Mouse (Mus musculus): ENCODE results near the gene Hist1h2bb. TPM values are rescaled to one million over a fixed set of nuclear protein-coding genes. Genes with fewer than 3 reads are reported as not detected.

Gene Hist1h2bb
- polyA plus RNA-seq, 1 experiment: 11.5 TPM

GRCm38 (mm10) chr13:23740256-23740840, 6.2 kb upstream of the Hist1h2bb start:
- Histone ChIP-seq H3K27me3 (ENCODE audit: control insufficient read depth, insufficient read depth, low read length, poor library complexity, severe bottlenecking) (no peaks in the 10 kb centered on the region), H3K9ac (ENCODE audit: low read depth, poor library complexity, severe bottlenecking) (peak overlapping the region; percentile 83), H3K9me3 (replicated peaks; ENCODE audit: control insufficient read depth, insufficient read depth, low read length, poor library complexity, severe bottlenecking) (no peaks in the 10 kb centered on the region), H3K4me3 (ENCODE audit: low read depth, low read length) (peak overlapping the region; percentile 74), H3K4me1 (ENCODE audit: control insufficient read depth, insufficient read depth, low read length) (no peaks in the 10 kb centered on the region), H3K36me3 (ENCODE audit: control insufficient read depth, insufficient read depth, low read length, poor library complexity, severe bottlenecking) (no peaks in the 10 kb centered on the region), H3K27ac (ENCODE audit: insufficient read depth, low read length) (peak overlapping the region; percentile 90)
- TF ChIP-seq POLR2A (IDR thresholded peaks at IDR 0.05; ENCODE audit: insufficient read depth, low read length) (no peak), CTCF (IDR thresholded peaks at IDR 0.05; ENCODE audit: low read depth, low read length) (no peak), EP300 (IDR thresholded peaks at IDR 0.05; ENCODE audit: insufficient read depth, low read depth, low read length) (no peak)

- H3K9ac ChIP-seq (ENCODE audit: low read depth, poor library complexity, severe bottlenecking): peak overlapping the region; percentile 83
- TF ChIP-seq POLR2A (IDR thresholded peaks at IDR 0.05; ENCODE audit: insufficient read depth, low read length) (no peak), CTCF (IDR thresholded peaks at IDR 0.05; ENCODE audit: low read depth, low read length) (no peak), EP300 (IDR thresholded peaks at IDR 0.05; ENCODE audit: insufficient read depth, low read depth, low read length) (no peak)
Measured at GRCm38 (mm10) chr13:23740910-23741309, 5.6 kb upstream of the Hist1h2bb start.

DNA sequence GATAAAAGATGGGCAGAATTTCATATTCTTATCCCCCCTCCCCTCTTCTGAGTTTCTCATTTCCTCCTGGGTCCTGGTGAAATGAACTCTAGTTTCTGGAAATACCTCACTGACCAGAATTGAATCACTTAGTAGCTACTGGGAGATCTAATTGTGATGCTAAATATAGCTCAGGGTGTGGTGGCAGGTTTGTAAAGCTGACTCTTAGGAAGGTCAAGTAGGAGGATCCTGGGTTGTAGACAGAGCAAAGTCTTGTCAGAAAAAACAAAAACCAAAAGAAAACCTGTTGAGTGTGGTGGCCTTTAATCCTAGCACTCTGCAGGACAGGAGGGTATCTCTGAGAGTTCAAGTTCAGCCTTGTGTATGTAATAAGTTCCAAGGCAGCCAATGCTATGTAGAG, 4.5 kb upstream of the Hist1h2bb start:
- Histone ChIP-seq H3K4me1 (ENCODE audit: control insufficient read depth, insufficient read depth, low read length) (no peaks in the 10 kb centered on the region), H3K27ac (ENCODE audit: insufficient read depth, low read length) (peak overlapping the region; percentile 97), H3K27me3 (ENCODE audit: control insufficient read depth, insufficient read depth, low read length, poor library complexity, severe bottlenecking) (no peaks in the 10 kb centered on the region), H3K4me3 (ENCODE audit: low read depth, low read length) (no peak overlapping the region), H3K36me3 (ENCODE audit: control insufficient read depth, insufficient read depth, low read length, poor library complexity, severe bottlenecking) (no peaks in the 10 kb centered on the region), H3K9me3 (replicated peaks; ENCODE audit: control insufficient read depth, insufficient read depth, low read length, poor library complexity, severe bottlenecking) (no peaks in the 10 kb centered on the region), H3K9ac (ENCODE audit: low read depth, poor library complexity, severe bottlenecking) (no peak overlapping the region)
- TF ChIP-seq POLR2A (IDR thresholded peaks at IDR 0.05; ENCODE audit: insufficient read depth, low read length) (no peak), EP300 (IDR thresholded peaks at IDR 0.05; ENCODE audit: insufficient read depth, low read depth, low read length) (no peak), CTCF (IDR thresholded peaks at IDR 0.05; ENCODE audit: low read depth, low read length) (no peak)

More at GRCm38 (mm10) chr13:23740910-23741309, 5.6 kb upstream of the Hist1h2bb start:
- Histone ChIP-seq H3K36me3 (ENCODE audit: control insufficient read depth, insufficient read depth, low read length, poor library complexity, severe bottlenecking) (no peaks in the 10 kb centered on the region), H3K4me1 (ENCODE audit: control insufficient read depth, insufficient read depth, low read length) (no peaks in the 10 kb centered on the region), H3K4me3 (ENCODE audit: low read depth, low read length) (no peak overlapping the region), H3K9me3 (replicated peaks; ENCODE audit: control insufficient read depth, insufficient read depth, low read length, poor library complexity, severe bottlenecking) (no peaks in the 10 kb centered on the region), H3K27me3 (ENCODE audit: control insufficient read depth, insufficient read depth, low read length, poor library complexity, severe bottlenecking) (no peaks in the 10 kb centered on the region), H3K27ac (ENCODE audit: insufficient read depth, low read length) (peak overlapping the region; percentile 91)

GRCm38 (mm10) chr13:23743215-23743614, 3.3 kb upstream of the Hist1h2bb start:
- Histone ChIP-seq H3K36me3 (ENCODE audit: control insufficient read depth, insufficient read depth, low read length, poor library complexity, severe bottlenecking) (no peaks in the 10 kb centered on the region), H3K4me3 (ENCODE audit: low read depth, low read length) (no peak overlapping the region), H3K4me1 (ENCODE audit: control insufficient read depth, insufficient read depth, low read length) (no peaks in the 10 kb centered on the region), H3K9ac (ENCODE audit: low read depth, poor library complexity, severe bottlenecking) (0 out of 2 replicates have a peak overlapping the region, but pooled peaks have one; percentile 36), H3K9me3 (replicated peaks; ENCODE audit: control insufficient read depth, insufficient read depth, low read length, poor library complexity, severe bottlenecking) (no peaks in the 10 kb centered on the region), H3K27me3 (ENCODE audit: control insufficient read depth, insufficient read depth, low read length, poor library complexity, severe bottlenecking) (no peaks in the 10 kb centered on the region), H3K27ac (ENCODE audit: insufficient read depth, low read length) (peak overlapping the region; percentile 80)
- TF ChIP-seq CTCF (IDR thresholded peaks at IDR 0.05; ENCODE audit: low read depth, low read length) (no peak), EP300 (IDR thresholded peaks at IDR 0.05; ENCODE audit: insufficient read depth, low read depth, low read length) (no peak), POLR2A (IDR thresholded peaks at IDR 0.05; ENCODE audit: insufficient read depth, low read length) (no peak)

GRCm38 (mm10) chr13:23743963-23744362, 2.6 kb upstream of the Hist1h2bb start:
- no peaks in the 10 kb centered on the region for H3K36me3 ChIP-seq (ENCODE audit: control insufficient read depth, insufficient read depth, low read length, poor library complexity, severe bottlenecking)
- TF ChIP-seq POLR2A (IDR thresholded peaks at IDR 0.05; ENCODE audit: insufficient read depth, low read length) (no peak), EP300 (IDR thresholded peaks at IDR 0.05; ENCODE audit: insufficient read depth, low read depth, low read length) (no peak), CTCF (IDR thresholded peaks at IDR 0.05; ENCODE audit: low read depth, low read length) (no peak)
- H3K9ac ChIP-seq (ENCODE audit: low read depth, poor library complexity, severe bottlenecking): peak overlapping the region; percentile 91
- H3K4me1 ChIP-seq (ENCODE audit: control insufficient read depth, insufficient read depth, low read length): peaks cover 2% of the 10 kb centered on the region
- no peaks in the 10 kb centered on the region for H3K9me3 ChIP-seq (replicated peaks; ENCODE audit: control insufficient read depth, insufficient read depth, low read length, poor library complexity, severe bottlenecking)
- H3K27me3 ChIP-seq (ENCODE audit: control insufficient read depth, insufficient read depth, low read length, poor library complexity, severe bottlenecking): no peaks in the 10 kb centered on the region
- H3K4me3 ChIP-seq (ENCODE audit: low read depth, low read length): peak overlapping the region; percentile 56; the same call in 1 of the 2 replicates
- peak overlapping the region; percentile 95 for H3K27ac ChIP-seq (ENCODE audit: insufficient read depth, low read length)

All from ES-Bruce4 (cell line).